Mouse (Mus musculus): Measurements from ENCODE around the gene Hcrtr2. TPM values are rescaled to one million over a fixed set of nuclear protein-coding genes. Genes with fewer than 3 reads are reported as not detected.
A peak's percentile ranks its signal among the peaks of the same experiment; 100 is the strongest.

Hcrtr2 gene
- polyA plus RNA-seq, 2 experiments = 0.24 to 0.32 TPM

- ATAC-seq (ENCODE audit: low FRiP score, low read depth) (peak; percentile 55), DNase-seq (ENCODE audit: low spot score) (peak; percentile 44)
- peak overlapping the region; percentile 58; the same call in 1 of the 2 replicates for H3K27ac ChIP-seq (replicated peaks; ENCODE audit: low read depth, low read length)
- 3% methylated on average over 14 of the region's 14 CpGs for WGBS
- peaks cover 3% of the 10 kb centered on the region for H3K4me1 ChIP-seq (ENCODE audit: control insufficient read depth, insufficient read depth, low read length)
- peak overlapping the region; percentile 55 for H3K9ac ChIP-seq (ENCODE audit: low read depth, low read length, severe bottlenecking)
- H3K27me3 ChIP-seq (ENCODE audit: control insufficient read depth, insufficient read depth, low read length) = no peaks in the 10 kb centered on the region
- no peaks in the 10 kb centered on the region for H3K36me3 ChIP-seq (ENCODE audit: control insufficient read depth, insufficient read depth, low read length)
- H3K9me3 ChIP-seq (ENCODE audit: control insufficient read depth, low read length) = no peaks in the 10 kb centered on the region
- H3K4me2 ChIP-seq (replicated peaks; ENCODE audit: low read depth, low read length, severe bottlenecking) = peak overlapping the region; percentile 81
- TF ChIP-seq POLR2A (IDR thresholded peaks at IDR 0.05; ENCODE audit: borderline replicate concordance, extremely low read depth, insufficient read depth, insufficient read length) = no peak
- peak overlapping the region; percentile 39 for H3K4me3 ChIP-seq (replicated peaks; ENCODE audit: low read length)
Measured at GRCm38 (mm10) chr9:76235945-76236503, 87.6 kb downstream of the Hcrtr2 start.

- ATAC-seq (ENCODE audit: low FRiP score, low read depth) (no peak), DNase-seq (ENCODE audit: low spot score) (no peak)
- peaks cover 3% of the 10 kb centered on the region for H3K4me1 ChIP-seq (ENCODE audit: control insufficient read depth, insufficient read depth, low read length)
- no peak overlapping the region for H3K4me3 ChIP-seq (replicated peaks; ENCODE audit: low read length)
- no peaks in the 10 kb centered on the region for H3K36me3 ChIP-seq (ENCODE audit: control insufficient read depth, insufficient read depth, low read length)
- no peak overlapping the region for H3K4me2 ChIP-seq (replicated peaks; ENCODE audit: low read depth, low read length, severe bottlenecking)
- WGBS = 26% methylated on average over 7 of the region's 7 CpGs
- TF ChIP-seq POLR2A (IDR thresholded peaks at IDR 0.05; ENCODE audit: borderline replicate concordance, extremely low read depth, insufficient read depth, insufficient read length) = no peak
- H3K27me3 ChIP-seq (ENCODE audit: control insufficient read depth, insufficient read depth, low read length) = no peaks in the 10 kb centered on the region
- H3K9me3 ChIP-seq (ENCODE audit: control insufficient read depth, low read length) = no peaks in the 10 kb centered on the region
- H3K27ac ChIP-seq (replicated peaks; ENCODE audit: low read depth, low read length) = no peak overlapping the region
- no peak overlapping the region for H3K9ac ChIP-seq (ENCODE audit: low read depth, low read length, severe bottlenecking)
Measured at GRCm38 (mm10) chr9:76234899-76235298, 88.8 kb downstream of the Hcrtr2 start.

DNA sequence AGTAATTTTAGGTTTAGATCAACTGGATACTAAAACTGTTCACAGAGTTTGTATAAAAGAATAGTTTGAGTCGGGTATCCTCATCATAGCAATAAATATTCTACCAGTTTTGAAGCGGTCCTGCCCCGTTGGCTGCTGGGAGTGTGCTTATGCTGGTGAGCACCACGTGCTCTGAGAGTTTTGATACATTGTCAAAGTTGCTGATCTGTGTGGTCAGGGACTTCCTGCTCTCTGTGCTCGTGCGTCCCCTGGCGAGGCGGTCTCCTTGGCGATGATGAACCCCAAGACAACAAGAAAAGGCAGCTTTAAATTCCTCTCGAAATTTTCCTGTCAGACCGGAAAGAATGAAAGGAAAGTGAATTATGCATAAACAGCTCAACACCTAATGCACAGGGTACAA lies 93.3 kb downstream of the Hcrtr2 start:
- no peak overlapping the region for H3K4me3 ChIP-seq (replicated peaks; ENCODE audit: low read length)
- H3K4me2 ChIP-seq (replicated peaks; ENCODE audit: low read depth, low read length, severe bottlenecking) = no peak overlapping the region
- DNase-seq (ENCODE audit: low spot score) = peak; percentile 22
- H3K27ac ChIP-seq (replicated peaks; ENCODE audit: low read depth, low read length) = no peak overlapping the region
- no peak for TF ChIP-seq POLR2A (IDR thresholded peaks at IDR 0.05; ENCODE audit: borderline replicate concordance, extremely low read depth, insufficient read depth, insufficient read length)
- 50% methylated on average over 11 of the region's 11 CpGs for WGBS
- peak; percentile 65 for ATAC-seq (ENCODE audit: low FRiP score, low read depth)
- no peaks in the 10 kb centered on the region; the same call in 1 of the 2 replicates for H3K27me3 ChIP-seq (ENCODE audit: control insufficient read depth, insufficient read depth, low read length)
- no peak overlapping the region for H3K9ac ChIP-seq (ENCODE audit: low read depth, low read length, severe bottlenecking)
- H3K4me1 ChIP-seq (ENCODE audit: control insufficient read depth, insufficient read depth, low read length) = peaks cover 3% of the 10 kb centered on the region
- no peaks in the 10 kb centered on the region for H3K36me3 ChIP-seq (ENCODE audit: control insufficient read depth, insufficient read depth, low read length)
- H3K9me3 ChIP-seq (ENCODE audit: control insufficient read depth, low read length) = no peaks in the 10 kb centered on the region

GRCm38 (mm10) chr9:76217178-76217975 lies 106.3 kb downstream of the Hcrtr2 start:
- ATAC-seq (ENCODE audit: low FRiP score, low read depth) = no peak
- 56% methylated on average over 4 of the region's 4 CpGs for WGBS
- no peak for TF ChIP-seq POLR2A (IDR thresholded peaks at IDR 0.05; ENCODE audit: borderline replicate concordance, extremely low read depth, insufficient read depth, insufficient read length)

DNA sequence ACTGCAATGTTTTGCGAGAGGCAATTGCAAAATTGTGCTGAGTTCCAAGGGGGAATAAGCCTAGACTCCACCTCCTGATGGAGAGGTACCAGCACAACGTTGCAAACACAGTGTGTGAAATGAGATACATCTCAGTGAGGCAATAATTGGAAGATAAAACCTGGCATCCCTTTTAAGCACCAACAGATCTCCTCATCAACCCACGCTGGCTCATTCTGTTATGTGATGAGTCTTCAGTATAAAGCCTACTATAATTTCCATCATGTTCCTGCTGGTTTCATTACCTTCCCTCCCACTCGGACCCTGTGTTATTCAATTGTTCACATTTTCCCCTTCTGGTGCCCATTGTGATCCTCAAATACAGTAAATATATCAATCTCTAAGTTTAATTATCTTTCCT lies 109.0 kb downstream of the Hcrtr2 start:
- no peak for TF ChIP-seq POLR2A (IDR thresholded peaks at IDR 0.05; ENCODE audit: borderline replicate concordance, extremely low read depth, insufficient read depth, insufficient read length)
- ATAC-seq (ENCODE audit: low FRiP score, low read depth) (no peak), DNase-seq (ENCODE audit: low spot score) (no peak)
- Histone ChIP-seq H3K36me3 (ENCODE audit: control insufficient read depth, insufficient read depth, low read length) (no peaks in the 10 kb centered on the region), H3K27ac (replicated peaks; ENCODE audit: low read depth, low read length) (no peak overlapping the region), H3K4me2 (replicated peaks; ENCODE audit: low read depth, low read length, severe bottlenecking) (no peak overlapping the region), H3K9ac (ENCODE audit: low read depth, low read length, severe bottlenecking) (no peak overlapping the region), H3K4me1 (ENCODE audit: control insufficient read depth, insufficient read depth, low read length) (no peaks in the 10 kb centered on the region), H3K27me3 (ENCODE audit: control insufficient read depth, insufficient read depth, low read length) (no peaks in the 10 kb centered on the region), H3K4me3 (replicated peaks; ENCODE audit: low read length) (no peak overlapping the region), H3K9me3 (ENCODE audit: control insufficient read depth, low read length) (no peaks in the 10 kb centered on the region)
- WGBS = 65% methylated on average over 4 of the region's 4 CpGs

More at GRCm38 (mm10) chr9:76217178-76217975, 106.3 kb downstream of the Hcrtr2 start:
- no peaks in the 10 kb centered on the region for H3K4me1 ChIP-seq (ENCODE audit: control insufficient read depth, insufficient read depth, low read length)
- no peak for DNase-seq (ENCODE audit: low spot score)
- no peaks in the 10 kb centered on the region for H3K36me3 ChIP-seq (ENCODE audit: control insufficient read depth, insufficient read depth, low read length)
- no peak overlapping the region for H3K4me3 ChIP-seq (replicated peaks; ENCODE audit: low read length)
- H3K4me2 ChIP-seq (replicated peaks; ENCODE audit: low read depth, low read length, severe bottlenecking) = no peak overlapping the region
- H3K27me3 ChIP-seq (ENCODE audit: control insufficient read depth, insufficient read depth, low read length) = no peaks in the 10 kb centered on the region
- no peak overlapping the region for H3K9ac ChIP-seq (ENCODE audit: low read depth, low read length, severe bottlenecking)
- no peak overlapping the region for H3K27ac ChIP-seq (replicated peaks; ENCODE audit: low read depth, low read length)
- no peaks in the 10 kb centered on the region for H3K9me3 ChIP-seq (ENCODE audit: control insufficient read depth, low read length)
